Mouse (Mus musculus) frontal cortex, adult (tissue): Measurements from ENCODE around the gene Tpra1.

Experiments used
- ATAC-seq: cut with Nextera tagmentation; 2 replicates; pipeline ENCODE4 v1.9.2; 2017; ENCODE audit warnings: mild to moderate bottlenecking, moderate library complexity, mixed read lengths; ENCODE audit not compliant: low TSS enrichment

Gene Tpra1

GRCm38 (mm10) chr6:88889410-88890042 lies 12.5 kb upstream of the Tpra1 start:
- no peak for ATAC-seq

- no peak for ATAC-seq
Measured at GRCm38 (mm10) chr6:88890832-88891231, 11.2 kb upstream of the Tpra1 start.

GRCm38 (mm10) chr6:88893559-88893958 lies 8.5 kb upstream of the Tpra1 start:
- peak; percentile 68 for ATAC-seq

- no peak for ATAC-seq
Measured at GRCm38 (mm10) chr6:88895943-88896342, 6.1 kb upstream of the Tpra1 start.

GRCm38 (mm10) chr6:88897246-88897645 lies 4.8 kb upstream of the Tpra1 start:
- ATAC-seq, result no peak

GRCm38 (mm10) chr6:88898534-88899048 lies 3.5 kb upstream of the Tpra1 start, which contains the start of gene Mcm2:
TSS of gene Mcm2 (minus strand) at chr6:88898780.
- ATAC-seq, result peak; percentile 64

GRCm38 (mm10) chr6:88899086-88899485 lies 3.0 kb upstream of the Tpra1 start:
- ATAC-seq, result no peak

GRCm38 (mm10) chr6:88899628-88900027 lies 2.4 kb upstream of the Tpra1 start:
- no peak for ATAC-seq

- peak; percentile 8; the same call in 1 of the 2 replicates for ATAC-seq
Measured at GRCm38 (mm10) chr6:88901471-88901870, 580 bp upstream of the Tpra1 start.

GRCm38 (mm10) chr6:88903708-88904107 lies 1.7 kb downstream of the Tpra1 start:
- no peak for ATAC-seq

- no peak for ATAC-seq
Measured at GRCm38 (mm10) chr6:88904456-88904974, 2.5 kb downstream of the Tpra1 start.

- ATAC-seq, result no peak
Measured at GRCm38 (mm10) chr6:88905042-88905441, 3.0 kb downstream of the Tpra1 start.

- peak; percentile 29 for ATAC-seq
Measured at GRCm38 (mm10) chr6:88906369-88907108, 4.5 kb downstream of the Tpra1 start.

- ATAC-seq, result no peak
Measured at GRCm38 (mm10) chr6:88909151-88909550, 7.1 kb downstream of the Tpra1 start.

- ATAC-seq, result no peak
Measured at GRCm38 (mm10) chr6:88913022-88913421, 11.0 kb downstream of the Tpra1 start.

GRCm38 (mm10) chr6:88913440-88913839 lies 11.4 kb downstream of the Tpra1 start:
- peak; percentile 34 for ATAC-seq

- ATAC-seq, result no peak
Measured at GRCm38 (mm10) chr6:88914799-88915198, 12.7 kb downstream of the Tpra1 start.

- ATAC-seq, result no peak
Measured at GRCm38 (mm10) chr6:88915510-88915909, 13.5 kb downstream of the Tpra1 start.

GRCm38 (mm10) chr6:88916153-88916552 lies 14.1 kb downstream of the Tpra1 start:
- ATAC-seq, result peak; percentile 68

GRCm38 (mm10) chr6:88918802-88919201 lies 16.8 kb downstream of the Tpra1 start:
- ATAC-seq, result no peak

GRCm38 (mm10) chr6:88924502-88925275 lies 22.6 kb downstream of the Tpra1 start:
- ATAC-seq, result no peak

GRCm38 (mm10) chr6:88925640-88926205 lies 23.7 kb downstream of the Tpra1 start:
- ATAC-seq, result no peak
